Mouse (Mus musculus) monocyte, adult 2 months (primary cell): ENCODE results near the gene Atp2b1.
A peak's percentile ranks its signal among the peaks of the same experiment; 100 is the strongest.

Experiments used
- DNase-seq, 2 experiments: peaks; one replicate each; pipeline ENCODE4 v3.0.0; 2022; ENCODE audit warnings: low spot score in 2 of 2, low read depth in 1 of 2

Gene Atp2b1

GRCm38 (mm10) chr10:98916011-98916780 lies 2.0 kb downstream of the Atp2b1 start:
- no peak for DNase-seq

DNA sequence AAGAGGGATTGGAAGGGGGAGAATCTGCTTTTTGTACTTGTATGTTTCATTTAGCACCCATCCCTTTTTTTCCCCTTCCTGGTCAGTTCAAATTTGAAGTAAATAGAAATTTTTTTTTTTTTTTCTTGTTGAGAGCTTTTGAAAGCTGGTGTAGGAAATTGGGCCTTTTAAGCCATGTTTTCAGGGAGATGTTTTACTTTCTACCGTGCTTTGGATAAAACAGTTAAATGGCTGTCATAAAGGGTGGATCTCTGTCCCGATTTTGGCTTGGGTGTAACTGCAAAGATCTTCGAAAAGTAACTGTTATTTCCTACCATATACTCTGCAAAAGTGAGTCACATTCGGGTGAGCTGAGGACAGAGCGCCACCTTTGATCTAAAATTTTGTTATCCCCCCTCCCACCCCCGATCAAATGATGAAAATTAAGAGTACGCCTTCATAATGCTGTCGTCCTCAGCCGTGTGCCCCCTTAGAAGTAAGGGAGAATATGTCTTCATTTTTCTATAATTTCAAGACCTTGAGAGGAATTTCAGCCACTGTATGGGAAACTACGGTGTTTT lies 2.7 kb downstream of the Atp2b1 start:
- no peak for DNase-seq

DNA sequence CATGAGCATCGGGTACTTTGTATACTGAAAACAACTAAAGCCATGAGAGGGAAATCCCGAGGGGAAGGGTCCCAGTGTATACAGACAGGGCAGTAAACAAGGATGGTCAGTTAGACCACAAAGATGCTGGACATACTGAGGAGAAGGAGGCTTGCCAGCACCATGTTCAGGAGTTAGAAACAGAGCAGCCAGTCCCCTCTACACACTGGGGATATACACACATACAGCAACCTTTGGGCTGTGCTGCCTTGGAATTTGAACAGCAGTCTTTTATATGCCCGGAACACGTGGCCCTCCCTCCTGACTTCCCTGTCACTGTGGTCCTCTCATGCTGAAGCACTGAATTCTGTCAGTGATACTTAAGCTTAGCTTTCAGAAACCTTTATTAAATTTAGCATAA lies 10.9 kb downstream of the Atp2b1 start:
- DNase-seq = no peak

DNA sequence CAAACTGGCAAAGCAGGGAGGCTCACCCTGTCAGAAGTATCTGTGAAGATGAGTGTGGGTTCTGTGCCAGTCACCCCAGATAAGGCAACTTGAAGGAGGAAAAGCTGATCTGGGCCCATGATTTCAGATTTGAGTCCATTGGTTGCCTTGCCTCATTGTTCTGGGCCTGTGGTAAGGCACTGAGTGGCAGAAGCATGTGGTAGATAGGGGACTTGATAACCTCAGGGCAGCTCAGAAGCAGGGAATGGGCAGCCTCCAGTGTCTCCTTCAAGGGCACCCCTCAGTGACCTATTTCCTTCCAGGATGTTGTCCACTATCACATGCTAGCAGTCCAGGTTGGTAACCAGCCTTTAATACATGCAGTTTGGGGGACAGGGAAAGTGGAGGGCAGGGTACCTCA lies 12.8 kb downstream of the Atp2b1 start:
- DNase-seq = no peak

- no peak for DNase-seq
Observed at GRCm38 (mm10) chr10:98929444-98929843, 15.2 kb downstream of the Atp2b1 start.

DNA sequence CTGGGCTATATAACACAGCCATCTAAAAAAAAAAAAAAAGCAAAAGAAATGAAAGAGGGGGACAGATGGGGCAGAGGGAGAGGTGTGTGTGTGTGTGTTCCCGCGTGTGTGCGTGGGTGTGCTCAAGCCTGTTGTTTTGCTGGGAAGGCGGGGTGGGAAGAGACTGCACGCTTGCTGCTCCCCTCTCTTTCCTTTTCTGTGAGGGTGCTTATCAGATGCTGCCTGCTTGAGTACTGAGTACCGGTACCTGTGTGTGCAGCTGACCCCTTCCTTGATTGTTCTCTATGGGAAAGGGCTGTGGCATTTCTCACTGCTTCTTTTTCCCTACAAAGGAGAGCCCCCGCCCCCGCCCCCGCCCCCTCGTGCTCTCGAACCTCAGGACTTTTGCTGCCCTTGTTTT lies 15.9 kb downstream of the Atp2b1 start:
- no peak for DNase-seq

DNA sequence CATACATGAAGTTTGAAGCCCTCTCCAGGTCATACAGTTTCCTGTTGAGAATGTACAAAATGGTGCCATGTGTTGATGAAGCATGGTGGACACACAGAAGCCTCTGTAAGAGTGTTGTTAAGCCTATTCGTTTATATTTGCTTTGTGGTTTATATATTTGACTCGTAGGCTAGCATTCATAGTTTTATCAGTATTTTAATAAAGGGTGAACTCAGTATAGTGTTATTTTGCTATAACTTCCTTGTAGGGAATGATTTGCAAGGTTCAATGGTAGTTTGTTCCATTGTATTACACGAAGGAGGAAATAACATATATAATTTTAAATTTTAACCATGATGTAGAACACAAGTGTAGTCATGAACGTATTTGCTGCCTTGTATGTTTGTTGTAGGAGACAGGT lies 25.9 kb downstream of the Atp2b1 start:
- no peak for DNase-seq

GRCm38 (mm10) chr10:98940799-98941198 lies 26.6 kb downstream of the Atp2b1 start:
- DNase-seq = no peak

GRCm38 (mm10) chr10:98941991-98942390 lies 27.8 kb downstream of the Atp2b1 start:
- no peak for DNase-seq

DNA sequence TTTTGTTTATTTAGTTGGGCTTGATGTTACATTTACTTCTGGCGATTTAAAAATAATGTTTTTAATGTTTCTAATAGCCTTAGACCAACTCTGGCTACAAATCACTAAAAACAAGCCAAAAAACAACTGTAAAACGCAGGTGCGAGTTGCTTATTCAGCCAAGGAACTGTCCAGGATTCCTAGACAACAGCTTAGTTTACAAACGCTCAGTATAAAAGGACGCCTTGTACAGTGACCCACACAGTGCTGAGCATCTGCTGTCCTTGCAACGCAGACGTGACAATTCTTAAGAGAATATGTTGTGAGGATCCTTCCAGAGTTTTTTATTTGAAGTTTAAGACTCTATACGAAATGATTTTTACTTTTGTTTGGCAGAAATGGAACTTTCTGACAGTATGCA lies 28.8 kb downstream of the Atp2b1 start:
- no peak for DNase-seq

DNA sequence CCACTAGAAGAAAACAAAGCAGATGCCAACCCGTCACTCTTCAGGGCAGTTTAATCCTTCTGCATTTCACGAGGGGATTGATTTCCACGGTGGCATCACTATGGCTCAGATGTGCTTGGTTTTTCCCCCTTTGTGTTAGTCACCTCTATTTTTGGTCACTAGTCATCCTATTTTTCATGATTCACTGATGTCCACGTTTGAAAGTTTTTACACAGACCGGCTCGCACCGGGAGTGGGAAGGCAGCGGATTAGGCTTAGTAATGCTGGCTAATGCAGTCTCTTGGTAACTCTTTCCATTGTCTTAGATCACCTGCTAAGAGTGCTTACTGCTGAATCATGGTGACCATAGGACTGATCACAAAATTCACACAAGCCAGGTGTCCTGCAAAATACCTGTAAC lies 29.7 kb downstream of the Atp2b1 start:
- DNase-seq = no peak

DNA sequence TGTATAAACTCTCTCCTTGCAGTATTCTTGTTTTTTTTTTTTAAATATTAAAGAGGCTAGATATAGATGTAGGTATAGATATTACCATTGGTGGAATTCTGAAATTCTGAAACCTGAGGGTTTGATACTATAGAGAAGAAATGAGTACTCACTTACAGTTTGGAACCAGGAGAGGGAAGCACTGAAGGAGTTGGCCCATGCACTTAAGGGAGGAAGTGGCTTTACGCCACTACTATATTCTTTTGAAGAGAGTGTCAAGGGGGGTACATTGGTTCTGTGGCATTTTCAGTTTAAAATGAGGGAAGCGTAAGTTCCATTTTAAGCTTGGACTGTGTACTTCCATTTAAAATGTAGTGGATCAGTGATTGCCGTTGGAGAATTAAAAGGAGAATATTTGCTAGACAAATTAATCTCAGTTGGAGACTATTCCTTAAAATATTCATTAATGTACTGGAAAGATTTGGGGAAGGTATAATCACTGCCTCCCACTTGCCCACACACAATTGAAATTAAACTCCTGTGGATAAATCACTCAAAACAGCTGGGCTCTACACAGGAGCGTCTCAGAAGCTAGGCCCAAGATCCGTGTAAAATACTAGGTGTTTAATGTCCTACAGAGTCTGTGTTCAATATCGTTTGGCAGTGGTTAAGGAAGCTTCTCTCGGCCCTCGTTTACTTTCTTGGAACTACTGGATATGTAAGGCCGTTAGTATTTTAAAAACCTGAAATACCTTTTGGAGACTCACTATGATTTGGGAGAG lies 32.0 kb downstream of the Atp2b1 start:
- DNase-seq = no peak

DNA sequence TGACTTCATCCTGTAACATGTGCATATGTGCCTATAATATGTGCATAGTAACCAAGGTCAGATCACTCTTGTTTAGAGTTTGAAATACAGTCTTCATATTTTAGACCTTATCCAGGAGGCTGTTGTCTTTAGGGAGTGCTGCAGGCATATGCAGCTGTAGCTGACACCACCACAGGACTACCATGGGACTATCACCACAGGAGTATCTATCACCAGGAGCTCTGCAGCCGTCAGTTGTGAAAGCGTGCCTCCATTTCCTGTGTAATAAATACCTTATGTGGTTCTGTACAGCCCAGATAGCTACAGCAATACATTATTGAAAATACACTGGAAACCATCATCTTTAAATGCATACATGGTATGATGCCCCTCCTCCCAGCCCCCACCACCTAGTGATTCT lies 33.0 kb downstream of the Atp2b1 start:
- DNase-seq = no peak

DNA sequence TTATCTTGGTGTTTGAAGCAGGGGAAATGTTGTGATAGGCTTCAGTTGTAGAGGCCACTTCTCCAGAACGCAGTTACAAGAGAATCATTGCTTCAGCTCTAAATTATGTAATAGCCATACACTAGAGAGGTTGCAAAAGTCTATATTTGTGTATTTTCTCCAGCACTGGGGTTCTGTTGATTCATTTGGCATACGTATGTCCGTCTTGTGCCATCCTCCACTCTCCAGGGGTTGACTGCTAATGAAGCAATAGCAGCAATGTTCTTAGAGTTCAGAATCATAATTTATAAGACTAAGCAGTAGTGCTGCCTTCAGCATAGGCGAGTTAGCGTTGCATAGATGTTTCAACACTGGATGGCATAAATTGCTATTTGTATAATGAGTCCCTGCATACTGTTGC lies 33.9 kb downstream of the Atp2b1 start:
- DNase-seq = peak in 1 of 2 experiments; percentile 26

GRCm38 (mm10) chr10:98949750-98950149 lies 35.5 kb downstream of the Atp2b1 start:
- DNase-seq = no peak

DNA sequence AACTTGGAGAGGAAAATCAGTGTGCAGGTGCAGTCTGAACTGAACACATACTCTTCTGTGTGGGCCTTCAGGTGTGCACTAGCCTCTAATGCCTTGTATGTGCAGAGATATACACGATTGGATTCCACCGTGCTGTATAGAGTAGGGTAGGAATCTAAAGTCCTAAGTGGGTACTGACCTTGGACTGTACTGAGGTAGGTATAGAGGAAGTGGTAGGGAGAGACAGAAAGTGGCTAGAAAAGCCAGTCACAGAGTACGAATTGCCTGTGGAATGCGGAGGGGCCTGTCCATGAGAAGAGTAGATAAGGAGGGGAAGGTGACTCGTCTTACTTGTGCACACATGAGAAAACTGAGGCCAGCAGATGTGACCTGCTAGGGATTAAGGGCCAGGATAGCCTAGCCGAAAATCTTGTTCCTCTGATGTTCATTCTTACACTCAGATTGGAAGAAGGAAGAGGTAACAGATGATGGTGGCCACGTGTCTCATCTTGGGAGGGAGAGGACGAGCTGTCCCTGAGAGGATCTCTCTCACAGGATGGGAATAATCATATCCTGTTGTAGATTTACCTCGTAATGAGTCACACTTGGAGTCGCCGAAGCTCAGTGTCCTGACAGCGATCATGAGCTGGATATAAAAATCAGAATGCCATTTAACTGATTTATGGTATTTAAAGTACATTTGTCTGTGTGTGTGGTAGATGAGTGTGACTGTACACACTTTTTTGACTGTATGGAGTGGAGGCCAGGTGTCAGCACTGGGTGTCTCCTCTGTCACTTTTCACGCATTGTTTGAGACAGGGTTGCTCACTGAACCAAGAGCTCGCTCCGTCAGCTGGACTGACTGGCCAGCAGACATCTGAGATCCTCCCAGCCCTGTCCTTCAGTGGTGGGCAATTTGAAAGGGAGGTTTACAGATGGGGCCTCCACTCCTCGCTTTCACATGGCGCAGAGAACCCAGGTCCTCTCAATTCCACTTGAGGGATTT lies 37.4 kb downstream of the Atp2b1 start:
- no peak for DNase-seq

DNA sequence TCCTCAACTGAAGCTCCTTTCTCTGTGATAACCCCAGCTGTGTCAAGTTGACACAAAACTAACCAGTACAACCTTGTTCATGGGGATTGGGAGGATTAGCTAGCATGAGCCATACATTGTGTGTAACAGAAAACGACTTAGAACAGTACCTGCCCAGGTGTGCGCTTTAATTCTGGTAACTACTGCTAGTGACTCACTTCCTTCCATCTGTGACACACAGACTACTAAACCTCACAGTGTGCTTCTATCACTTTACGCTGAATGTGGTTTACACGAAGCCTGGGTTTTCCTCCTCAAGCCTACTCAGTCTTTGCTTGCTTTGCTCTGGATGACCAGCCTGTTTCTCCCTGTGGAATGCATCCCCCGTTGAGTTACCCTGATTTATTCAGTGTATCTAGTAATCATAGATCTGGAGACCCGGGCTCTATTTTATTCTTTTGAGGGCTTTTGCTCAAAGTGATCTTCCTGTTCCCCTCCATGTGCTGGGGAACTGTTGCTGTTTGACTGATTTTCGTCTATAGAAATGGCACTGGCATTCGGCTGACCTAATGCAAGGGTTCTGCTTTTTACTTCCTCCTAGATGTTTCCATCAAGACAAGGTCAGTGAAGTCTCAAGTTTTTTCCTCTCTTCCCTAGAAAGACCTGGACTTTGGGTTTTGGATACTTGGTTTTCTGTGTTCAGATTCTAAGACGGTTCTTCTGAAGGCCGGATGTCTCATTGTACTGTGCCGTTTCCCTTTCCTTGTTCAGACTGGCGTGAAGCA lies 40.2 kb downstream of the Atp2b1 start:
- DNase-seq = no peak

DNA sequence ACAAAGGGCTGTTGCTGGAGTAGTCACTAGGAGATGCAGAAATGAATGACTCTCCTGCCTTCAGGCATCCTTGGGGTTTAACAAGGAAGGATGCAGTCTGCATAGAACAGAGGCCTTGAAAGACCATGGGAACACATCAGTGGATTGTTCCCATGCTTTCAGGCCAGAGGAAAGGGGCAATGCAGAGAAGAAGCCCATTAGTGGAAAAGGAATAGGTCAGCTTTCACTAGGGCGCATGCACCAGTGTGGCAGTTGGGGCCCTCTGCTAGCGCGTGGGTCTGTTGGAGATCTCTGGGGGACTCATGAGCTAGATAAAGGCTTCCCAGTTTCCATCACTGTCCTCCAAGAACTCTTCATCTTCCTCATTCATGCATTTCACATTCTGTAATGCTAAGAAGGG lies 41.9 kb downstream of the Atp2b1 start:
- DNase-seq = no peak

- DNase-seq = no peak
Observed at GRCm38 (mm10) chr10:98958752-98959151, 44.5 kb downstream of the Atp2b1 start.

DNA sequence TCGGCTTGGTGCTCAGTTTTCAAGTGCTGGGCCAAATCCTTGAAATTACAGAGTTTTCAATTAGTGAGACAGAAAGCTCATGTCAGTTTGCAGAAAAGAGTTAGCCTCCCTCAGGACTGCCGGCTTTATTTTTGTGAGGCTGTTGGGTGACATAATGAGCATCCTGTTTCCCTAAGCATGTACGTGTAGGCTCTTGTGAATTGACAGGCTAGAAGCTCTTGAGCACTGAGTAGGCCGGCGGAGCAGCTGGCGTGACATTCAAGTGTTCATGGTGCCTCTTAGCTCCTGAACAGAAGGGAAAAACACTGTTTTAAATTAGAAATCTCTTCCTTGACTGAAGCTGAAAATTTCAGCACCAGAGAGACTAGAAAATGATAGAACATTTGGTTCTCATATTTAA lies 45.2 kb downstream of the Atp2b1 start:
- DNase-seq = no peak
